Mouse (Mus musculus): ENCODE results near the gene Mindy4b-ps. TPM values are rescaled to one million over a fixed set of nuclear protein-coding genes. Genes with fewer than 3 reads are reported as not detected.

The Mindy4b-ps gene
- polyA plus RNA-seq, 1 experiment from 2014 or later: not detected

DNA sequence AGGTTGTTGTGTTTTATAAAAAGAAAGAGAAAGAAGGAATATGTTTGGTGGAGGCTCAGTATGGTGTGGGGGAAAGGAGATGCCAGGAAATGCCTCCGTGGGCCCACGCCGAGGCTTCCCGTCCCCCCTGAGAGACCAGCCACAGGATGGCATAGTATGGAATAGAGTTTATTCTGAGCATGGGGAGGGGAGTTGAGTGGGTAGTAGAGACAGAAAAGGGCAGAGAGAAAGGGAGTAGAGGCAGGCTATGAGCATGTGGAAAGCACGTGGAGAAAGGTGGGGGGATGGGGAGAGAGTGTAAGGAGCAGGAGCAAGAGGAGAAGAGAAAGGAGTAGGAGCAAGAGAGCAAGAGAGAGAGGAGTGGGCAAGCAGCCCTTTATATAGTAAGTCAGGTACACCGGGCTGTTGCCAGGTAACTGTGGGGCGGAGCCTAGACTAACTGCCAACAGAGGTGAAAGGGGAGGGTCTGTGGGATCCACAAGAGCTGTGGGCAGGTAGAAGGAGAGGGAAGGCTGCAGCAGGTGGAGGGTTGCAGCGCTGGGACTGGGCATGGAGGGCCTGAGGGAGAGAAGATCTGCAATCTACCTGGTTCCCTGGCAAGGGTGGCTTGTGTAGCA is 38.4 kb downstream of the Mindy4b-ps start:
- Histone ChIP-seq H3K9ac (ENCODE audit: low read length) (no peak overlapping the region), H3K9me3 (ENCODE audit: control insufficient read depth, low read length) (no peaks in the 10 kb centered on the region), H3K36me3 (ENCODE audit: control insufficient read depth, insufficient read depth, low read length) (no peaks in the 10 kb centered on the region), H3K27ac (replicated peaks) (no peak overlapping the region), H3K27me3 (ENCODE audit: control insufficient read depth, insufficient read depth, low read length) (no peaks in the 10 kb centered on the region), H3K4me3 (ENCODE audit: low read depth, low read length) (no peak overlapping the region), H3K4me1 (replicated peaks; ENCODE audit: control insufficient read depth, insufficient read depth) (no peaks in the 10 kb centered on the region), H3K4me2 (replicated peaks; ENCODE audit: low read depth) (no peak overlapping the region)
- DNase-seq (ENCODE audit: low spot score): no peak
- ATAC-seq (ENCODE audit: low FRiP score, low TSS enrichment): no peak
- WGBS: 49% methylated on average over 8 of the region's 8 CpGs
- TF ChIP-seq CTCF (IDR thresholded peaks at IDR 0.05; ENCODE audit: low read depth): no peak
- TF ChIP-seq EP300 (optimal IDR thresholded peaks at IDR 0.05): no peak

DNA sequence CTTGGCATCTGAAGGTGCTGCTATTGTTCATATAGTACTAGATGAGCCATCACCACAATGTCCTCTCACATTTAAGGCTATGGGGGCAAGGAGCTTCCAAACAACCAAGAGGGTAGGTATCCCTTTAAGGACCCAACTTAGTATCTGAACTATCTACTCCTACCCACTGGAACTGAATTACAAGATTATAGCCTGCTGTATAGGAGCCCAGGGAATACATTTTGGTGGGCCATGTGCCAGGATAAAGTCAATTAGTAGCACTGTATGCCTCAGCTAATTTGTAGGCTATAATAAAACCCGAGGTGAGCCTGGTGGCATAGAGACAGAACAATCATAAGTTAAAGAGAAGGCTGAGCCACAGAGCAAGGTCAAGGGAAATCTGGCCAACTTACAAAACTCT is 65.7 kb downstream of the Mindy4b-ps start:
- ATAC-seq (ENCODE audit: low FRiP score, low TSS enrichment) (no peak), DNase-seq (ENCODE audit: low spot score) (no peak)
- H3K9me3 ChIP-seq (ENCODE audit: control insufficient read depth, low read length): no peaks in the 10 kb centered on the region
- no peak overlapping the region for H3K27ac ChIP-seq (replicated peaks)
- 54% methylated on average over 1 of the region's 1 CpGs for WGBS
- no peak overlapping the region for H3K4me2 ChIP-seq (replicated peaks; ENCODE audit: low read depth)
- H3K4me3 ChIP-seq (ENCODE audit: low read depth, low read length): no peak overlapping the region
- no peak overlapping the region for H3K9ac ChIP-seq (ENCODE audit: low read length)
- TF ChIP-seq EP300 (optimal IDR thresholded peaks at IDR 0.05): no peak
- no peak for TF ChIP-seq CTCF (IDR thresholded peaks at IDR 0.05; ENCODE audit: low read depth)
- H3K27me3 ChIP-seq (ENCODE audit: control insufficient read depth, insufficient read depth, low read length): no peaks in the 10 kb centered on the region
- H3K36me3 ChIP-seq (ENCODE audit: control insufficient read depth, insufficient read depth, low read length): no peaks in the 10 kb centered on the region
- H3K4me1 ChIP-seq (replicated peaks; ENCODE audit: control insufficient read depth, insufficient read depth): no peaks in the 10 kb centered on the region

DNA sequence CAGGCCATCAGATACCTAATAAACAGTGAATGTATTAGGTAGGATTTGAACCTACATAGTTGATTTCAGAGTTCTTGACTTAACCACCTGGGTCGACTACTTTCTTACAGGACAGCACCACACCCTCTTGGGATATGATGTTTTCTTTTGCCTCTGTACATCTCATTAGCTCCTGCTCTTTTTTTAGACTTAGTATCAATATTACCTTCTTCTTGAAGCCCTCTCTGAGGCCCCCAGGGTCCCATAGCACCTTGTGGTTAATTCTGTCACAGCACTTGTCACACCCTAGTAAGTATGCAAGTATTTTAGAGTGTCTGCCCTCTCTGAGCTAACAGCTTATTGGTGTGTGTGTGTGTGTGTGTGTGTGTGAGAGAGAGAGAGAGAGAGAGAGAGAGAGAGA is 66.3 kb downstream of the Mindy4b-ps start:
- TF ChIP-seq CTCF (IDR thresholded peaks at IDR 0.05; ENCODE audit: low read depth) (no peak), EP300 (optimal IDR thresholded peaks at IDR 0.05) (no peak)
- H3K36me3 ChIP-seq (ENCODE audit: control insufficient read depth, insufficient read depth, low read length): no peaks in the 10 kb centered on the region
- no peak overlapping the region for H3K27ac ChIP-seq (replicated peaks)
- H3K27me3 ChIP-seq (ENCODE audit: control insufficient read depth, insufficient read depth, low read length): no peaks in the 10 kb centered on the region
- no peak overlapping the region for H3K9ac ChIP-seq (ENCODE audit: low read length)
- no peak for ATAC-seq (ENCODE audit: low FRiP score, low TSS enrichment)
- no peaks in the 10 kb centered on the region for H3K4me1 ChIP-seq (replicated peaks; ENCODE audit: control insufficient read depth, insufficient read depth)
- no peak for DNase-seq (ENCODE audit: low spot score)
- H3K4me3 ChIP-seq (ENCODE audit: low read depth, low read length): no peak overlapping the region
- H3K9me3 ChIP-seq (ENCODE audit: control insufficient read depth, low read length): no peaks in the 10 kb centered on the region
- no peak overlapping the region for H3K4me2 ChIP-seq (replicated peaks; ENCODE audit: low read depth)
- WGBS: 79% methylated on average over 1 of the region's 1 CpGs

DNA sequence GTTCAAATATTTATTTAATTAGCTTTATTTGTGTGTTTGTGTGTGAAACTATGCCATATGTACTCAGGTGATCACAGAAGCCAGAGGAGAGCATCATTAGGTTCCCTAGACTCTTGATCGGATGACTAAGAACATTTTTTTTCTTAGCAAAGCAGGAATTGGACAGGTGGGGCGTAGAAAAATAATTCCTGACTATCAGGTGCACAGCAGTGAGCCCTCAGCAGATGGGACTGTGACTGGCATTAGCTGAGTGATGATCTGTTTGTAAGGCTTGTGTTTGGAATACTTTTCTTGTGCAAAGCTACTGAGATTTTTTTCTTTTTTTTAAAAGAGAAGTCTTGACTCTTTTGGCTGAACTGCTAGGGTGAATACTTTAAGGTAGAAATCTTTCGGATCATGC is 67.8 kb downstream of the Mindy4b-ps start:
- H3K4me2 ChIP-seq (replicated peaks; ENCODE audit: low read depth): no peak overlapping the region
- no peak for ATAC-seq (ENCODE audit: low FRiP score, low TSS enrichment)
- no peaks in the 10 kb centered on the region for H3K9me3 ChIP-seq (ENCODE audit: control insufficient read depth, low read length)
- no peak for TF ChIP-seq EP300 (optimal IDR thresholded peaks at IDR 0.05)
- TF ChIP-seq CTCF (IDR thresholded peaks at IDR 0.05; ENCODE audit: low read depth): no peak
- H3K4me1 ChIP-seq (replicated peaks; ENCODE audit: control insufficient read depth, insufficient read depth): no peaks in the 10 kb centered on the region
- H3K36me3 ChIP-seq (ENCODE audit: control insufficient read depth, insufficient read depth, low read length): no peaks in the 10 kb centered on the region
- no peak overlapping the region for H3K4me3 ChIP-seq (ENCODE audit: low read depth, low read length)
- DNase-seq (ENCODE audit: low spot score): no peak
- no peaks in the 10 kb centered on the region for H3K27me3 ChIP-seq (ENCODE audit: control insufficient read depth, insufficient read depth, low read length)
- WGBS: 85% methylated on average over 3 of the region's 3 CpGs
- H3K9ac ChIP-seq (ENCODE audit: low read length): no peak overlapping the region
- no peak overlapping the region for H3K27ac ChIP-seq (replicated peaks)

DNA sequence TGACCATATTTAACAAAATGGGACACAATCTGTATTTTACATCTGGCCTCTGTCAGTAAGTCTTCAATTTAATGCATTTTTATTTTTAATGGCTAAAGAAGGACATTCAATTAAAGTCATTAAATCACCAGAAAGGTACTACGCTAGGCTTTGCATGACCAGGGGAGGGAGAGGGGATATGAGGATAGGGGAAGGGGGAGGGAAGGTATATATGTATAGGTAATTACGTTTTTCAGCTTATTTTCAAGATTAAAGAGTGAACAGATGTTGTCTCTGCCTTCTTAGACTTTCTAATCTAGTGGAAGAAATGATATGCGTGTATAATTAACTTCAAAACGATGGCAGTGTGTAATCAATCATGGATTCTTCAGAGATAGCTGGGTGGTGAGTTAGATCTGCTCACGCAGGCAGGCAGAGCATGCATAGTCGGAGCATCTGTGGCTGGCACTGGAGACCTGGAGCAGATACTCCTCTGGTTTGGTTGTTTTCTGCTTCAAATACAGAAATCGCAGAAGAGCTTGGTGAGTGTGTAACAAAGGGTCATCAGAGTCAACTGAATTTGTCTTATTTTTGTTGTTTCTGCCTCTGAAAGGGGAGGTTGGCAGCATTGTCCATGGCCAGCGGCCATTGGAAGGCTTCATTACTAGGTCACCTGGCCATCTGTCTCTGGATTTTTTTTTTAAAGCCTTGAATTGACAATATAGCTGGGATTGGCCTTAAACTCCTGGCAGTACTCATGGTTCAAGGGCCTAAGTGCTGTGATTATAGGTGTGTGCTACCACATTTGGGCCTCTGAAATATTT is 70.1 kb downstream of the Mindy4b-ps start:
- no peak overlapping the region for H3K4me2 ChIP-seq (replicated peaks; ENCODE audit: low read depth)
- ATAC-seq (ENCODE audit: low FRiP score, low TSS enrichment) (no peak), DNase-seq (ENCODE audit: low spot score) (no peak)
- H3K9me3 ChIP-seq (ENCODE audit: control insufficient read depth, low read length): no peaks in the 10 kb centered on the region
- H3K27ac ChIP-seq (replicated peaks): no peak overlapping the region
- no peaks in the 10 kb centered on the region for H3K27me3 ChIP-seq (ENCODE audit: control insufficient read depth, insufficient read depth, low read length)
- H3K4me1 ChIP-seq (replicated peaks; ENCODE audit: control insufficient read depth, insufficient read depth): no peaks in the 10 kb centered on the region
- TF ChIP-seq EP300 (optimal IDR thresholded peaks at IDR 0.05) (no peak), CTCF (IDR thresholded peaks at IDR 0.05; ENCODE audit: low read depth) (no peak)
- H3K4me3 ChIP-seq (ENCODE audit: low read depth, low read length): no peak overlapping the region
- 75% methylated on average over 8 of the region's 8 CpGs for WGBS
- H3K9ac ChIP-seq (ENCODE audit: low read length): no peak overlapping the region
- H3K36me3 ChIP-seq (ENCODE audit: control insufficient read depth, insufficient read depth, low read length): no peaks in the 10 kb centered on the region

DNA sequence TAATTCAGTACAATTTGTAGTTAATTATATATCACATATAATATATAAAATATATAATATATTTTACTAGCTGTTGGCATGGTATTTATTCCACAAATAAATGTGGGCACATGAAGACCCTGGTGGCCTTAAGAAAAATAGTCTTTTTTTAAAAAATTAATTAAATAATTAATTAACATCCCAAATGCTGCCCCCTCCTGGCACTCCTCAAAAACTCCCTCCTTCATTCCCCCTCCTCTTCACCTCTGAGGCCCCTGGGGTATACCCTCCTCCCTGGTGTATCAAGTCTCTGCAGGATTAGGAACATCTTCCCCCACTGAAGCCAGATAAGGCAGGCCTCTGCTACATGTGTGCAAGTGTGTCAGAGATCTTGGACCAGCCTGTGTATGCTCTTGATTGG is 73.4 kb downstream of the Mindy4b-ps start:
- H3K9me3 ChIP-seq (ENCODE audit: control insufficient read depth, low read length): no peaks in the 10 kb centered on the region
- DNase-seq (ENCODE audit: low spot score) (no peak), ATAC-seq (ENCODE audit: low FRiP score, low TSS enrichment) (no peak)
- no peaks in the 10 kb centered on the region for H3K4me1 ChIP-seq (replicated peaks; ENCODE audit: control insufficient read depth, insufficient read depth)
- no peaks in the 10 kb centered on the region for H3K36me3 ChIP-seq (ENCODE audit: control insufficient read depth, insufficient read depth, low read length)
- no peak overlapping the region for H3K4me2 ChIP-seq (replicated peaks; ENCODE audit: low read depth)
- no peak overlapping the region for H3K9ac ChIP-seq (ENCODE audit: low read length)
- TF ChIP-seq EP300 (optimal IDR thresholded peaks at IDR 0.05): no peak
- TF ChIP-seq CTCF (IDR thresholded peaks at IDR 0.05; ENCODE audit: low read depth): no peak; the same call in 1 of the 2 replicates
- H3K27me3 ChIP-seq (ENCODE audit: control insufficient read depth, insufficient read depth, low read length): no peaks in the 10 kb centered on the region
- no peak overlapping the region for H3K27ac ChIP-seq (replicated peaks)
- H3K4me3 ChIP-seq (ENCODE audit: low read depth, low read length): no peak overlapping the region
